Mouse (Mus musculus) cerebellum, adult 2 months (tissue): ENCODE data around the gene Nxpe5.

Source experiments
- CTCF ChIP-seq: fragments of 200-500 bp; IDR thresholded peaks from 2 replicates; pipeline ENCODE4 v1.5.1; 2011; ENCODE audit warnings: low read depth, mild to moderate bottlenecking, control low read depth, low read length, moderate library complexity, borderline replicate concordance; ENCODE audit not compliant: insufficient read depth
- POLR2A ChIP-seq: fragments of 200-500 bp; IDR thresholded peaks from 2 replicates; pipeline ENCODE4 v1.6.1; 2011; ENCODE audit warnings: low read length, control low read depth, borderline replicate concordance; ENCODE audit not compliant: insufficient read depth

DNA sequence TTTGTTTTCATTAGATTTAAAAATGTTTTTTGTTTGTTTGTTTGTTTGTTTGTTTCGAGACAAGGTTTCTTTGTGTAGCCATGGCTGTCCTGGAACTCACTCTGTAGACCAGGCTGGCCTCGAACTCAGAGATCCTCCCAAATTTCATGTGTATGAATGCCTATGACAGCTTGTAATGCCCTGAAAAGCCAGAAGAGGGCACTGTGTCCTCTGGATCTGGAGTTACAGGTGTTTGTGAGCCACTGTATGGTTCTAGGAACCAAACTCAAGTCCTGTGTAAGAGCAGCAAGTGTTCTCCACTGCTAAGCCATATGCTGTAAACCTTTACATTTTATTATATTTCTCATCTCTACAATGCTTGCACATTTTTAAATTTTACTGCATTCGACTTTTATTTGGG lies 62.2 kb downstream of the Nxpe5 start:
- TF ChIP-seq CTCF (no peak), POLR2A (no peak)
